Mouse (Mus musculus) adrenal gland, postnatal 0 days (tissue): ENCODE measurements around the gene Olfr220. TPM values are rescaled to one million over a fixed set of nuclear protein-coding genes. Genes with fewer than 3 reads are reported as not detected.

ENCODE experiments used
- polyA plus RNA-seq: library from polyadenylated mRNA; unstranded; fragments of >200 nt; fragmentation: Nextera tagmentation; extraction: Ambion mirVana; gene quantifications from 2 replicates; pipeline ENCODE4 v1.2.1, GENCODE M21; 2015

The Olfr220 gene
- not detected in 2 replicates for polyA plus RNA-seq

DNA sequence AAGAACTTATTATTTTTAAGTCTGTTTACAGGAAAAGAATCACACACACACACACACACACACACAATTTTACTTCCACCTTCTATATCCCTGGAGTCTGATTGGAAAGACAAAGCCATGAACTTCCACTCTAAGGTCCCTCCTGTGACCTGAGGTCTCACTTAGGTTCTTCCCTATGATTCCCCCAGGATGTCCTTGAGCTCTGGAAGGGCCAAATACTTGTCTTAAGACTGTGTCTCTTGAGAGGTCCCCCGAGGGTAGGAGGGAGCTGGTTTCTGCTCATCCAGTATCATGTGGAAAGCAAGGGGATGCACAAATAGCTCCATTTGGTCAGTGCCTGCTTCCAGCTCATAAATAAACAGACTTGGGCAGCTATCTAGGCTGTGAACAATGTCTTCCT lies at the start of gene Olfr220:
Olfr220 (plus strand) TSS at position 301 of the 400 bp plus-strand sequence.

GRCm38 (mm10) chr1:174423764-174424163 lies 18.1 kb upstream of the Olfr220 start, which contains the start of gene Olfr414:
Gene Olfr414, plus strand, starts transcription at chr1:174424064.

Other genes starting within 250 kb of the Olfr220 start
- gene Olfr419, start 190.0 kb upstream of the Olfr220 start, polyA plus RNA-seq = not detected in 2 replicates
- gene Mptx1, start 111.6 kb upstream of the Olfr220 start, polyA plus RNA-seq = not detected in 2 replicates
- not detected in 2 replicates for gene Olfr417, start 77.0 kb upstream of the Olfr220 start, polyA plus RNA-seq
- gene Olfr248, start 51.0 kb upstream of the Olfr220 start, polyA plus RNA-seq = not detected in 2 replicates
- gene Olfr414, start 18.0 kb upstream of the Olfr220 start, polyA plus RNA-seq = not detected in 2 replicates
- 0.79 and 1.0 TPM in 2 replicates for gene Fmn2, start 59.7 kb downstream of the Olfr220 start, polyA plus RNA-seq